32 mouse cellular contexts compared by ENCODE assay signal in genomic region chr8:82702044-82702443, GRCm38 (mm10).
A peak's percentile ranks its signal among the peaks of the same experiment; 100 is the strongest.
DNase-seq lines count a peak whose midpoint lies in the region; ATAC-seq and TF ChIP-seq lines count a peak whose summit lies in the region.
"Had no signal": no experiment of that assay in that cellular context is flagged by ENCODE, and none has a peak within 500 bp of the region (broad histone marks: within the 10 kb centered on the region; RNA-seq: fewer than 3 reads in every experiment).

No protein-coding gene starts in this region.

- H3K27ac ChIP-seq in forebrain, embryonic 12.5 days, result no peak overlapping the region
- H3K27ac ChIP-seq in forebrain, postnatal 0 days (ENCODE audit: low read depth, low read length), result no peak overlapping the region
- H3K27ac ChIP-seq in forebrain, embryonic 13.5 days, result no peak overlapping the region
- no peak overlapping the region for H3K27ac ChIP-seq in forebrain, embryonic 16.5 days (ENCODE audit: low read length)
- H3K27ac ChIP-seq in cerebellum, adult 2 months (ENCODE audit: insufficient read depth, low read length), result no peak overlapping the region
- H3K27ac ChIP-seq: embryonic facial prominence, embryonic 10.5 days; embryonic facial prominence, embryonic 13.5 days; gastrocnemius, adult 2 months; heart, embryonic 10.5 days; heart, embryonic 13.5 days; hindbrain, embryonic 14.5 days; hindbrain, postnatal 0 days had no signal

- TF ChIP-seq POLR2A in cerebellum, adult 2 months (IDR thresholded peaks at IDR 0.05; ENCODE audit: borderline replicate concordance, insufficient read depth, low read length), result no peak

- no peak for DNase-seq in forebrain, postnatal 0 days
- peak; percentile 92 for DNase-seq in retina, postnatal 1 day
- DNase-seq in cerebellum, adult 2 months, result no peak
- no peak for DNase-seq in lung, postnatal 10 days
- DNase-seq: adrenal gland, postnatal 10 days; adrenal gland, postnatal 36 days; B cell, adult 2 months; cerebellum, adult 11 months; cerebellum, adult 8-10 months; cerebellum, postnatal 10 days; cerebellum, postnatal 36 days; embryo, embryonic 11 days; gastrocnemius, adult 2 months; gastrocnemius, postnatal 14 days; heart, adult 18-20 months; heart, postnatal 14 days; heart, postnatal 4 days had no signal

- H3K9ac ChIP-seq in forebrain, embryonic 12.5 days, result no peak overlapping the region
- no peak overlapping the region for H3K9ac ChIP-seq in forebrain, postnatal 0 days
- no peak overlapping the region for H3K9ac ChIP-seq in forebrain, embryonic 13.5 days
- no peak overlapping the region for H3K9ac ChIP-seq in forebrain, embryonic 16.5 days (replicated peaks; ENCODE audit: low read depth, low read length)
- H3K9ac ChIP-seq: embryonic facial prominence, embryonic 13.5 days; heart, embryonic 13.5 days; hindbrain, embryonic 14.5 days had no signal

- H3K9me3 ChIP-seq in forebrain, embryonic 12.5 days, result no peaks in the 10 kb centered on the region
- no peaks in the 10 kb centered on the region for H3K9me3 ChIP-seq in forebrain, postnatal 0 days (ENCODE audit: low read length)
- no peaks in the 10 kb centered on the region for H3K9me3 ChIP-seq in forebrain, embryonic 13.5 days (replicated peaks)
- no peaks in the 10 kb centered on the region for H3K9me3 ChIP-seq in forebrain, embryonic 16.5 days (ENCODE audit: control insufficient read depth, low read length)
- H3K9me3 ChIP-seq: embryonic facial prominence, embryonic 10.5 days; embryonic facial prominence, embryonic 13.5 days; G1E; heart, embryonic 10.5 days; heart, embryonic 13.5 days had no signal

- no peak overlapping the region for H3K4me3 ChIP-seq in forebrain, embryonic 12.5 days (replicated peaks)
- H3K4me3 ChIP-seq in forebrain, postnatal 0 days (ENCODE audit: low read depth, low read length), result no peak overlapping the region
- H3K4me3 ChIP-seq in forebrain, embryonic 13.5 days, result no peak overlapping the region
- H3K4me3 ChIP-seq in forebrain, embryonic 16.5 days (replicated peaks; ENCODE audit: low read length), result no peak overlapping the region
- no peak overlapping the region for H3K4me3 ChIP-seq in cerebellum, adult 2 months (replicated peaks; ENCODE audit: insufficient read depth, low read depth, low read length)
- H3K4me3 ChIP-seq: embryonic facial prominence, embryonic 10.5 days; embryonic facial prominence, embryonic 13.5 days; erythroblast, embryonic 14.5 days; gastrocnemius, adult 2 months; heart, embryonic 10.5 days; heart, embryonic 13.5 days had no signal

- TF ChIP-seq CTCF in forebrain, postnatal 0 days (IDR thresholded peaks at IDR 0.05; ENCODE audit: low read depth), result no peak
- no peak for TF ChIP-seq CTCF in cerebellum, adult 2 months (IDR thresholded peaks at IDR 0.05; ENCODE audit: borderline replicate concordance, insufficient read depth, low read depth, low read length)

- H3K27me3 ChIP-seq in forebrain, embryonic 12.5 days, result peaks cover 13% of the 10 kb centered on the region
- H3K27me3 ChIP-seq in forebrain, postnatal 0 days (ENCODE audit: insufficient read depth, low read length), result no peaks in the 10 kb centered on the region
- 0 out of 2 replicates have a peak, but pooled peaks cover 8% of the 10 kb centered on the region for H3K27me3 ChIP-seq in forebrain, embryonic 13.5 days
- no peaks in the 10 kb centered on the region for H3K27me3 ChIP-seq in forebrain, embryonic 16.5 days (replicated peaks; ENCODE audit: control insufficient read depth, insufficient read depth, low read length)
- no peaks in the 10 kb centered on the region for H3K27me3 ChIP-seq in cerebellum, adult 2 months (ENCODE audit: control insufficient read depth, insufficient read depth, low read length)
- H3K27me3 ChIP-seq: CH12.LX; embryonic facial prominence, embryonic 13.5 days; heart, embryonic 13.5 days; Patski had no signal

- H3K36me3 ChIP-seq in forebrain, embryonic 12.5 days (replicated peaks), result no peaks in the 10 kb centered on the region
- H3K36me3 ChIP-seq in forebrain, postnatal 0 days (ENCODE audit: insufficient read depth), result no peaks in the 10 kb centered on the region
- H3K36me3 ChIP-seq in forebrain, embryonic 13.5 days (ENCODE audit: poor library complexity, severe bottlenecking), result no peaks in the 10 kb centered on the region
- H3K36me3 ChIP-seq in forebrain, embryonic 16.5 days (ENCODE audit: control insufficient read depth, insufficient read depth), result no peaks in the 10 kb centered on the region
- H3K36me3 ChIP-seq: embryonic facial prominence, embryonic 10.5 days; embryonic facial prominence, embryonic 13.5 days; G1E; heart, embryonic 10.5 days; heart, embryonic 13.5 days had no signal

- peaks cover 3% of the 10 kb centered on the region; the same call in 1 of the 2 replicates for H3K4me1 ChIP-seq in forebrain, embryonic 12.5 days
- H3K4me1 ChIP-seq in forebrain, postnatal 0 days (ENCODE audit: insufficient read depth), result no peaks in the 10 kb centered on the region
- peaks cover 10% of the 10 kb centered on the region; the same call in 1 of the 2 replicates for H3K4me1 ChIP-seq in forebrain, embryonic 13.5 days
- H3K4me1 ChIP-seq in forebrain, embryonic 16.5 days (replicated peaks; ENCODE audit: control insufficient read depth, insufficient read depth, low read length), result no peaks in the 10 kb centered on the region
- no peaks in the 10 kb centered on the region for H3K4me1 ChIP-seq in cerebellum, adult 2 months (ENCODE audit: control insufficient read depth, insufficient read depth, low read length)
- H3K4me1 ChIP-seq: embryonic facial prominence, embryonic 10.5 days; embryonic facial prominence, embryonic 13.5 days; heart, embryonic 10.5 days had no signal

- H3K4me2 ChIP-seq in forebrain, embryonic 12.5 days, result no peak overlapping the region
- H3K4me2 ChIP-seq in forebrain, postnatal 0 days (ENCODE audit: low read depth), result no peak overlapping the region
- no peak overlapping the region for H3K4me2 ChIP-seq in forebrain, embryonic 13.5 days
- no peak overlapping the region for H3K4me2 ChIP-seq in forebrain, embryonic 16.5 days (ENCODE audit: low read length)
- H3K4me2 ChIP-seq: embryonic facial prominence, embryonic 13.5 days; heart, embryonic 13.5 days; hindbrain, embryonic 14.5 days had no signal

- peak; percentile 84; the same call in 1 of the 2 replicates for ATAC-seq in forebrain, embryonic 12.5 days (ENCODE audit: low FRiP score)
- no peak for ATAC-seq in forebrain, postnatal 0 days
- ATAC-seq in forebrain, embryonic 13.5 days, result peak; percentile 89
- ATAC-seq in forebrain, embryonic 16.5 days, result peak; percentile 74
- ATAC-seq: hindbrain, postnatal 0 days; inflammation-experienced regulatory T-cells, adult 6 months; intestine, embryonic 16.5 days; Patski had no signal

- 15% methylated on average over 1 of the region's 1 CpGs for WGBS in forebrain, embryonic 12.5 days
- WGBS in forebrain, postnatal 0 days, result 18% methylated on average over 1 of the region's 1 CpGs
- WGBS in forebrain, embryonic 13.5 days, result 17% methylated on average over 1 of the region's 1 CpGs
- 11% methylated on average over 1 of the region's 1 CpGs for WGBS in forebrain, embryonic 16.5 days
- 56% methylated on average over 1 of the region's 1 CpGs for WGBS in cerebellum, adult 2 months
